Mouse (Mus musculus) liver, embryonic 11.5 days (tissue): Measurements from ENCODE around the gene Eml3. TPM values are rescaled to one million over a fixed set of nuclear protein-coding genes. Genes with fewer than 3 reads are reported as not detected.

Experiments
- ATAC-seq: fragments of 200-750 bp; cut with Nextera tagmentation; replicated peaks from 2 replicates; pipeline ENCODE4 v1.8.0; 2017; ENCODE audit warnings: moderate number of reproducible peaks, mild to moderate bottlenecking, moderate TSS enrichment, moderate library complexity; ENCODE audit not compliant: low FRiP score
- DNase-seq: peaks from one replicate; pipeline ENCODE4 v3.0.0-alpha.2; 2017; ENCODE audit warnings: low spot score
- H3K27ac ChIP-seq: fragments of 300-500 bp; sonication (generic); 2 replicates; pipeline ENCODE4 v1.5.1; 2014; ENCODE audit warnings: mild to moderate bottlenecking, low read depth, low read length, control low read depth
- H3K27me3 ChIP-seq: fragments of 300-500 bp; sonication (generic); replicated peaks from 2 replicates; pipeline ENCODE4 v1.6.1; 2014; ENCODE audit warnings: low read length, mixed read lengths; ENCODE audit not compliant: control insufficient read depth, insufficient read depth
- H3K36me3 ChIP-seq: fragments of 300-500 bp; sonication (generic); 2 replicates; pipeline ENCODE4 v1.6.1; 2014; ENCODE audit warnings: mild to moderate bottlenecking, low read length, moderate library complexity, mixed read lengths; ENCODE audit not compliant: control insufficient read depth, insufficient read depth
- H3K4me1 ChIP-seq: fragments of 300-500 bp; sonication (generic); replicated peaks from 2 replicates; pipeline ENCODE4 v1.6.1; 2014; ENCODE audit warnings: low read length, mixed read lengths; ENCODE audit not compliant: control insufficient read depth, insufficient read depth
- H3K4me2 ChIP-seq: fragments of 300-500 bp; sonication (generic); 2 replicates; pipeline ENCODE4 v1.6.1; 2014; ENCODE audit warnings: mild to moderate bottlenecking, control low read depth, moderate library complexity
- H3K4me3 ChIP-seq: fragments of 300-500 bp; sonication (generic); 2 replicates; pipeline ENCODE4 v1.5.1; 2014; ENCODE audit warnings: low read depth, low read length, control low read depth
- H3K9ac ChIP-seq: fragments of 300-500 bp; sonication (generic); 2 replicates; pipeline ENCODE4 v1.6.1; 2014; ENCODE audit warnings: low read depth, low read length, control low read depth
- H3K9me3 ChIP-seq: fragments of 300-500 bp; sonication (generic); 2 replicates; pipeline ENCODE4 v1.6.1; 2016; ENCODE audit warnings: low read length, inconsistent platforms, mixed read lengths; ENCODE audit not compliant: control insufficient read depth
- WGBS: fragments of 180-500 bp; shearing (Covaris S2); extraction: QIAGEN DNeasy Blood & Tissue Kit; methylation state at CpG from one replicate; pipeline ENCODE4 v1.1.7; 2014; 5-methylcytosine and 5-hydroxymethylcytosine counted together
- polyA plus RNA-seq: library from polyadenylated mRNA; unstranded; fragments of >200 nt; fragmentation: Nextera tagmentation; extraction: Ambion mirVana; gene quantifications from 2 replicates; pipeline ENCODE4 v1.2.1, GENCODE M21; 2014

The Eml3 gene
- polyA plus RNA-seq, 1 experiment from 2014 or later, result 26.1 TPM

GRCm38 (mm10) chr19:8953135-8954039 lies 24.0 kb downstream of the Eml3 start, which contains the start of gene Tut1:
Gene Tut1 (plus strand): TSS chr19:8953847.
- peak; percentile 87 for DNase-seq
- H3K9me3 ChIP-seq, result no peaks in the 10 kb centered on the region
- H3K36me3 ChIP-seq, result peaks cover 45% of the 10 kb centered on the region
- WGBS, result 3% methylated on average over 46 of the region's 46 CpGs
- peak within 1 kb of the TSS; percentile 75 for H3K9ac ChIP-seq
- peak within 1 kb of the TSS; percentile 89 for H3K4me3 ChIP-seq
- H3K4me2 ChIP-seq, result peak within 1 kb of the TSS; percentile 93
- ATAC-seq, result peak; percentile 94
- H3K27me3 ChIP-seq, result no peaks in the 10 kb centered on the region
- peaks cover 17% of the 10 kb centered on the region for H3K4me1 ChIP-seq
- peak within 1 kb of the TSS; percentile 70 for H3K27ac ChIP-seq

DNA sequence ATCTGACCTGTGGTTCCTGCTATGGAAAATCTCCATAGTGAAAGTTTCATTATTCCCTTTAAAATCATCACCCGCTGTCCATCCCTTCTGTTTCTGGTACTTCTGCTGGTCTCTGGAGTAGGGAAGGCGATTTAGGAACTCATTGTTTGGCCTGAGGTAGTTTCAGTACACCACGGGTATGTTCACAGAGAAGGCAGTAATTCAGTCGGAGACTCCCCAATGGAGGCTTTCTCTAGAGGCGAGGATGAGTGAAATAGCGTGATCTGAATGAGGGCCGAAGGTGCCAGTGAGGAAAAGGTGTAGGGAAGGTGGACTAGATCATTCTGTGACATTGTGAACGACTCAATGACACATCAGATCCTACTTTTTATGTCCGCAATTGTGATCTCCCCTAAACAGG lies 24.8 kb downstream of the Eml3 start:
- Histone ChIP-seq H3K4me2 (peak overlapping the region; percentile 87), H3K27me3 (no peaks in the 10 kb centered on the region), H3K4me3 (peak overlapping the region; percentile 89), H3K9me3 (no peaks in the 10 kb centered on the region), H3K27ac (peak overlapping the region; percentile 47), H3K36me3 (peaks cover 43% of the 10 kb centered on the region), H3K9ac (peak overlapping the region; percentile 75), H3K4me1 (peaks cover 17% of the 10 kb centered on the region)
- ATAC-seq, result no peak
- WGBS, result 6% methylated on average over 9 of the region's 9 CpGs
- DNase-seq, result no peak

DNA sequence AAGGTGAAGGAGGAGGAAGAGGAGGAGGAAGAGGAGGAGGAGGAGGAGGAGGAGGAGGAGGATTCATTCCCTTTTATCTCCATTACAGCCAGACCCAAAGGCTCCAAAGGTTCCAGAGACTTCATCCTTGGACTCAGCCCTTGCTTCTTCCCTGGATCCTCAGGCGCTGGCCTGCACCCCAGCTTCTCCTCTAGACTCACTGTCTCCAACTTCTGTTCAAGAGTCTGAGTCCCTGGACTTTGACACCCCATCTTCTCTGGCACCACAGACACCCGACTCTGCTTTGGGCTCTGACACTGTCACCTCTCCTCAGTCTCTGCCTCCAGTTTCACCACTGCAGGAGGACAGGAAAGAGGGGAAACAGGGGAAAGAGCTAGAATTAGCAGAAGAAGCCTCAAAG lies 32.9 kb downstream of the Eml3 start:
- 0 out of 2 replicates have a peak, but pooled peaks cover 3% of the 10 kb centered on the region for H3K4me1 ChIP-seq
- no peak overlapping the region for H3K9ac ChIP-seq
- no peak overlapping the region for H3K4me3 ChIP-seq
- peaks cover 56% of the 10 kb centered on the region for H3K36me3 ChIP-seq
- H3K4me2 ChIP-seq, result no peak overlapping the region
- H3K27ac ChIP-seq, result no peak overlapping the region
- no peak for DNase-seq
- WGBS, result 89% methylated on average over 2 of the region's 2 CpGs
- no peaks in the 10 kb centered on the region for H3K27me3 ChIP-seq
- H3K9me3 ChIP-seq, result no peaks in the 10 kb centered on the region
- ATAC-seq, result no peak

DNA sequence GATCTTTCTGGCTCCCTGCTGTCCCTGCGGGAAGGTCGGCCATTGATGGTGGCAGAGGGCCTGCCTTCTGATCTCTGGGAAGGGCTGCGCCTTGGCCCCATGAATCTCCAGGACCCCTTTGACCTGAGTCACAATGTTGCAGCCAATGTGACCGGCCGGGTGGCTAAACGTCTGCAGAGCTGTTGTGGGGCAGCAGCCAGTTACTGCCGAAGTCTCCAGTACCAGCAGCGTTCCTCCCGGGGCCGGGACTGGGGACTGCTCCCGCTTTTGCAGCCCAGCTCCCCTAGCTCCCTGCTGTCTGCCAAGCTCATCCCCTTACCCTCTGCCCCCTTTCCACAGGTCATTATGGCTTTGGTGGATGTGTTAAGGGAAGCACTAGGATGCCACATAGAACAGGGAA lies 35.7 kb downstream of the Eml3 start:
- H3K9ac ChIP-seq, result no peak overlapping the region
- ATAC-seq (no peak), DNase-seq (no peak)
- no peak overlapping the region for H3K4me3 ChIP-seq
- H3K27ac ChIP-seq, result no peak overlapping the region
- no peaks in the 10 kb centered on the region for H3K9me3 ChIP-seq
- peaks cover 52% of the 10 kb centered on the region for H3K36me3 ChIP-seq
- no peaks in the 10 kb centered on the region for H3K27me3 ChIP-seq
- peaks cover 3% of the 10 kb centered on the region for H3K4me1 ChIP-seq
- WGBS, result 91% methylated on average over 11 of the region's 11 CpGs
- no peak overlapping the region for H3K4me2 ChIP-seq

DNA sequence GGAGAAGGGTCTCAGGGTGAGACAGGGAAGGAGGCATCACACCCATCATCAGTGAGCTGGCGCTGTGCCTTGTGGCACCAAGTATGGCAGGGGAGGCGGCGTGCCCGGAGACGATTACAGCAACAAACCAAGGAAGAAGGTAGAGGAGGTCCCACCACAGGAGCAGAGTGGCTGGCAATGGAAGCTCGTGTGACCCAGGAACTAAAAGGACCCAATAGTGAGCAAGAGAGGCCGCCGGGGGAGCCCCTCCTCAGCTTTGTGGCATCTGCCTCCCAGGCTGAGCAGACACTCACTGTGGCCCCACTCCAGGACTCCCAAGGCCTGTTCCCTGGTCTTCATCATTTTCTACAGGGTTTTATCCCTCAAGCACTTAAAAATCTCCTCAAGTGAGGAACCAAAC lies 36.4 kb downstream of the Eml3 start:
- H3K27ac ChIP-seq, result peak overlapping the region; percentile 85; the same call in 1 of the 2 replicates
- WGBS, result 76% methylated on average over 8 of the region's 8 CpGs
- ATAC-seq, result no peak

GRCm38 (mm10) chr19:8966198-8966589 lies 36.8 kb downstream of the Eml3 start:
- no peaks in the 10 kb centered on the region for H3K9me3 ChIP-seq
- 39% methylated on average over 5 of the region's 5 CpGs for WGBS

More for the DNA sequence above, 36.4 kb downstream of the Eml3 start:
- peak overlapping the region; percentile 82 for H3K4me3 ChIP-seq
- no peaks in the 10 kb centered on the region for H3K9me3 ChIP-seq
- H3K27me3 ChIP-seq, result no peaks in the 10 kb centered on the region
- peak overlapping the region; percentile 68 for H3K4me2 ChIP-seq
- no peak for DNase-seq
- peak overlapping the region; percentile 67; the same call in 1 of the 2 replicates for H3K9ac ChIP-seq
- peaks cover 56% of the 10 kb centered on the region for H3K36me3 ChIP-seq
- peaks cover 3% of the 10 kb centered on the region for H3K4me1 ChIP-seq

GRCm38 (mm10) chr19:8966590-8967372 lies 37.4 kb downstream of the Eml3 start, which contains the start of gene Eef1g:
Gene Eef1g (plus strand): TSS chr19:8967041.
- H3K27ac ChIP-seq, result peak within 1 kb of the TSS; percentile 85
- peaks cover 3% of the 10 kb centered on the region for H3K4me1 ChIP-seq
- H3K36me3 ChIP-seq, result peaks cover 62% of the 10 kb centered on the region
- H3K27me3 ChIP-seq, result no peaks in the 10 kb centered on the region
- DNase-seq (peak; percentile 98), ATAC-seq (peak; percentile 98)
- peak within 1 kb of the TSS; percentile 86 for H3K4me2 ChIP-seq
- H3K9me3 ChIP-seq, result no peaks in the 10 kb centered on the region
- WGBS, result under 1% methylated on average over 52 of the region's 52 CpGs
- H3K9ac ChIP-seq, result peak within 1 kb of the TSS; percentile 97
- H3K4me3 ChIP-seq, result peak within 1 kb of the TSS; percentile 82

More at GRCm38 (mm10) chr19:8966198-8966589, 36.8 kb downstream of the Eml3 start:
- peaks cover 3% of the 10 kb centered on the region for H3K4me1 ChIP-seq
- peak overlapping the region; percentile 68 for H3K4me2 ChIP-seq
- H3K27me3 ChIP-seq, result no peaks in the 10 kb centered on the region
- ATAC-seq (no peak), DNase-seq (no peak)
- H3K9ac ChIP-seq, result peak overlapping the region; percentile 67
- H3K27ac ChIP-seq, result peak overlapping the region; percentile 85
- H3K4me3 ChIP-seq, result peak overlapping the region; percentile 82
- peaks cover 61% of the 10 kb centered on the region for H3K36me3 ChIP-seq

GRCm38 (mm10) chr19:8967373-8967743 lies 38.0 kb downstream of the Eml3 start:
- no peaks in the 10 kb centered on the region for H3K9me3 ChIP-seq
- DNase-seq (no peak), ATAC-seq (no peak)
- H3K9ac ChIP-seq, result peak overlapping the region; percentile 97
- H3K4me3 ChIP-seq, result peak overlapping the region; percentile 82
- under 1% methylated on average over 8 of the region's 8 CpGs for WGBS
- peaks cover 3% of the 10 kb centered on the region for H3K4me1 ChIP-seq
- peaks cover 64% of the 10 kb centered on the region for H3K36me3 ChIP-seq
- H3K4me2 ChIP-seq, result peak overlapping the region; percentile 86
- H3K27ac ChIP-seq, result peak overlapping the region; percentile 58
- no peaks in the 10 kb centered on the region for H3K27me3 ChIP-seq
